Mouse (Mus musculus) MEL-GATA-1-ER (cell line): ENCODE results near the gene Defa30.
"Not testable (repeated sequence)": the region's sequence is repeated elsewhere in the genome, so short reads cannot be mapped to it uniquely, and the experiment has no call there.

ENCODE experiments used
- DNase-seq: peaks from one replicate; pipeline ENCODE4 v3.0.0-alpha.2; 2012; ENCODE audit warnings: low read depth; ENCODE audit errors: extremely low read depth

The Defa30 gene

DNA sequence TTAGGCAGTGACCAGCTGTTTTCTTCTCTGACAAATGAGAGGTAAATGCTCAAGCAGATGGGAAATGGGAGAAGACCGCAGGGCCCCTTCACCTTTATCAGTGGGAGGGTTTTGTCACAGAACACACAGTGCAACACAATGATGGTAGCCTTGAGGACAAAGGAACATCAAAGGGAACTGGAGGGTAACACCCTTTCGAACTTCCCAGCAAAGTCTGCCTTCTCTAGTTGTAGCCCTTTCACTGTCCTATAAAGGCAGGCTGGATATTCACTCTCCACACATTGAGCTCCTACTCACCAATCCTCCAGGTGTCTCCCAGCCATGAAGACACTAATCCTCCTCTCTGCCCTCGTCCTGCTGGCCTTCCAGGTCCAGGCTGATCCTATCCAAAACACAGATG is at the start of gene Defa30:
Defa30 (plus strand) TSS at position 301 of the 400 bp plus-strand sequence.
- not testable (repeated sequence) for DNase-seq

DNA sequence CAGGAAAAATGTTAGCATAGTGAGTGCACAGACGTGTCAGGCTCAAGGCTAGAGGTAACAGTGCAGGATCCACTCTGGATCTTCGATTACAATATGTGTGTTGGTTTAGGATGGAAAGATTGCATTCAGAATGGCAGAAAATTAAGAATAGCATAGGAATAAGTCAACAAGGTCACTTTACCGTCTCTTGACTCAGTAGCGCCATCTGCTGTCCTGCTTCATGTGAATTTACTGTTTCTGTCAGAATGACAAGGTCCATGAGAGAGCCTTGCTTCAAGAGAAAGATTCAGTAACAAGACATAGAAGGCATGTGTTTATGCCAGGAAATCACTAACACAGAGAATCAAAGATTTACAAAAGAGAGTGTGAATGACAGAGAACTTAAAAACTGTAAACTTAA is 41.3 kb upstream of the Defa30 start:
- DNase-seq: no peak

DNA sequence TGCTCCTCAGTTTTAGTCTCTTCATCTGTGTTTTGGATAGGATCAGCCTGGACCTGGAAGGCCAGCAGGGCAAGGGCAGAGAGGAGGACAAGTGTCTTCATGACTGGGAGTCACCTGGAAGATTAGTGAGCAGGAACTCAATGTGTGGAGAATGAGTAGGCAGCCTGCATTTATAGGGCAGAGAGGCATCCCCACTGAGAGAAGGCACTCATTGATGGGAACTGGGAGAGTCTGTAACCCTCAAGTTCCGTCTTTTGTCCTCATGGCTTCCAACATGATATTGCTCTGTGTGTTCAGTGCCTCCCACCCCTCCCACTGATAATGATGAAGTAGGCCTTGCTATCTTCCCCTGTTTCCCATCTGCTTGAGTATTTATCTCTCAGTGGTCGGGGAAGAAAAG is 38.5 kb upstream of the Defa30 start, which contains the start of gene Gm14851:
Gm14851 (minus strand) TSS at position 101 of the 400 bp plus-strand sequence.
- not testable (repeated sequence) for DNase-seq

DNA sequence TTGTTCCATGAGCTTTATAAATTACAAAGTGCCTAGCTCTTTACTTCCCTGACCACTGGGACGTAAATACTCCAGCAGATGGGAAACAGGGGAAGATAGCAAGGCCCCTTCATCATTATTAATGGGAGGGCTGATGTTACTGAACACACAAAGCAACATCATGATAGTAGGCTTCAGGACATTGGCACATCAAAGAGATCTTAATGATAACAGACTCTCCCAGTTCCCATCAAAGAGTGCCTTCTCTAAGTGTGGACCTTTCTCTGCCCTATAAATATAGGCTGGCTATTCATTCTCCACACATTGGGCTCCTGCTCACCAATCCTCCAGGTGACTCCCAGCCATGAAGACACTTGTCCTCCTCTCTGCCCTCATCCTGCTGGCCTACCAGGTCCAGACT is 27.5 kb downstream of the Defa30 start, which contains the start of gene Defa22:
Defa22 (plus strand) TSS at position 301 of the 400 bp plus-strand sequence.
- not testable (repeated sequence) for DNase-seq
